Mouse (Mus musculus): ENCODE results near the gene Cep164.

DNA sequence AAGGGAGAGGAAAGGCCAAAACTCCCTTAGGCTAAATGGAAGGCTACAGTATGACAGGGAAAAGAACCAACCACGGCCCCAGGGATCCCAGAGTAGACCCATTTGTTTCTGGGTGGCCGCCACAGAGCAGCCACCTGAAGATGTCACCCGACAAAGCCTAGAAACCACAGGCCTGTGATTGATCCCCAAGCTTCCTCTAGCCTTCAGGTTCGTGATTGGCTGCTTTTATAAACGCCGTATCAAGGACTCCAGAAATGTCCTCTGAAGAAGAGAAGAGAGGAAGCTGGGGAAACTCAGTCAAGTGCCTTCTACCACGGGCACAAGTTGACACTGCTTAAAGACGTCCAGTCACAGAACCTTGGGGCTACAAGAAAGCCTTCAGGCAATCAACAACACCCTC is 20.7 kb downstream of the Cep164 start:
- TF ChIP-seq CTCF (conservative IDR thresholded peaks at IDR 0.05; ENCODE audit: low read length), result no peak
- TF ChIP-seq NANOG (IDR thresholded peaks at IDR 0.05; ENCODE audit: borderline replicate concordance, low read length), result no peak
- no peak for TF ChIP-seq POU5F1 (IDR thresholded peaks at IDR 0.05; ENCODE audit: borderline replicate concordance, low read length)
